Mouse (Mus musculus): Measurements from ENCODE around the gene Dtx2.

GRCm38 (mm10) chr5:136040210-136040609 is 45.6 kb downstream of the Dtx2 start:
- TF ChIP-seq CTCF (IDR thresholded peaks at IDR 0.05; ENCODE audit: control insufficient read depth, insufficient read depth, insufficient read length) (no peak), USF1 (IDR thresholded peaks at IDR 0.05; ENCODE audit: low read depth) (no peak), MAX (IDR thresholded peaks at IDR 0.05) (no peak)
